In genomic region chr2:25286314-25286713, GRCm38 (mm10) we compare ENCODE assay signal across 14 mouse cellular contexts. TPM values are rescaled to one million over a fixed set of nuclear protein-coding genes. Genes with fewer than 3 reads are reported as not detected.
DNase-seq lines count a peak whose midpoint lies in the region; ATAC-seq and TF ChIP-seq lines count a peak whose summit lies in the region.
"Had no signal": no experiment of that assay in that cellular context is flagged by ENCODE, and none has a peak within 500 bp of the region (broad histone marks: within the 10 kb centered on the region; RNA-seq: fewer than 3 reads in every experiment).

No protein-coding gene starts in this region.

- TF ChIP-seq RAD21 in MEL (IDR thresholded peaks at IDR 0.05; ENCODE audit: low read depth, low read length): no peak

- H3K9me3 ChIP-seq in limb, embryonic 15.5 days: no peaks in the 10 kb centered on the region
- H3K9me3 ChIP-seq in limb, embryonic 10.5 days (replicated peaks): no peaks in the 10 kb centered on the region
- H3K9me3 ChIP-seq in MEL (replicated peaks; ENCODE audit: insufficient read depth, low read length): no peaks in the 10 kb centered on the region
- no peaks in the 10 kb centered on the region for H3K9me3 ChIP-seq in liver, embryonic 14.5 days (ENCODE audit: control insufficient read depth, low read length)
- no peaks in the 10 kb centered on the region for H3K9me3 ChIP-seq in hindbrain, embryonic 13.5 days
- H3K9me3 ChIP-seq: hindbrain, embryonic 12.5 days had no signal

- peak in 1 of 2 experiments; percentile 27; a peak in 1 of 4 replicates for TF ChIP-seq EP300 in MEL (IDR thresholded peaks at IDR 0.05; ENCODE audit: low read depth in 1 of 2, low read length in 2 of 2)
- no peak for TF ChIP-seq EP300 in liver, embryonic 14.5 days (IDR thresholded peaks at IDR 0.05; ENCODE audit: low read depth)

- no peaks in the 10 kb centered on the region for H3K27me3 ChIP-seq in cerebellum, adult 2 months (ENCODE audit: control insufficient read depth, insufficient read depth, low read length)
- peaks cover 46% of the 10 kb centered on the region for H3K27me3 ChIP-seq in limb, embryonic 15.5 days
- peaks cover 55% of the 10 kb centered on the region for H3K27me3 ChIP-seq in limb, embryonic 10.5 days (ENCODE audit: low read depth, poor library complexity, severe bottlenecking)
- no peaks in the 10 kb centered on the region for H3K27me3 ChIP-seq in MEL (ENCODE audit: control insufficient read depth in 1 of 2, insufficient read depth in 2 of 2, low read length in 2 of 2)
- peaks cover 31% of the 10 kb centered on the region for H3K27me3 ChIP-seq in liver, embryonic 14.5 days (ENCODE audit: control insufficient read depth, insufficient read depth, low read length)
- H3K27me3 ChIP-seq in hindbrain, embryonic 13.5 days: peaks cover 47% of the 10 kb centered on the region

- no peak overlapping the region for H3K9ac ChIP-seq in limb, embryonic 15.5 days
- H3K9ac ChIP-seq in MEL (ENCODE audit: control insufficient read depth, low read depth, low read length, poor library complexity, severe bottlenecking): no peak overlapping the region
- no peak overlapping the region for H3K9ac ChIP-seq in liver, embryonic 14.5 days (replicated peaks)
- no peak overlapping the region; the same call in 1 of the 2 replicates for H3K9ac ChIP-seq in hindbrain, embryonic 13.5 days
- H3K9ac ChIP-seq: hindbrain, embryonic 12.5 days had no signal

- no peak overlapping the region for H3K4me3 ChIP-seq in cerebellum, adult 2 months (replicated peaks; ENCODE audit: insufficient read depth, low read depth, low read length)
- no peak overlapping the region for H3K4me3 ChIP-seq in limb, embryonic 15.5 days
- H3K4me3 ChIP-seq in limb, embryonic 10.5 days: no peak overlapping the region
- H3K4me3 ChIP-seq in MEL (ENCODE audit: control insufficient read depth in 1 of 2, insufficient read depth in 1 of 2, low read depth in 2 of 2, low read length in 2 of 2): no peak overlapping the region
- H3K4me3 ChIP-seq in liver, embryonic 14.5 days (ENCODE audit: insufficient read depth in 1 of 2, low read depth in 2 of 2, low read length in 2 of 2): no peak overlapping the region
- H3K4me3 ChIP-seq in hindbrain, embryonic 13.5 days: no peak overlapping the region
- H3K4me3 ChIP-seq: hindbrain, embryonic 12.5 days had no signal

- WGBS in cerebellum, adult 2 months: 69% methylated on average over 1 of the region's 1 CpGs
- WGBS in limb, embryonic 15.5 days: 81% methylated on average over 1 of the region's 1 CpGs
- 92% methylated on average over 1 of the region's 1 CpGs for WGBS in limb, embryonic 10.5 days
- 18% methylated on average over 1 of the region's 1 CpGs for WGBS in liver, embryonic 14.5 days (ENCODE audit: insufficient replicate concordance)
- 97% methylated on average over 1 of the region's 1 CpGs for whole genome bisulfite sequencing in hindbrain, embryonic 13.5 days

- no peak overlapping the region; the same call in 1 of the 2 replicates for H3K4me2 ChIP-seq in limb, embryonic 15.5 days
- no peak overlapping the region for H3K4me2 ChIP-seq in liver, embryonic 14.5 days (ENCODE audit: low read depth)
- no peak overlapping the region for H3K4me2 ChIP-seq in hindbrain, embryonic 13.5 days
- H3K4me2 ChIP-seq: hindbrain, embryonic 12.5 days had no signal

- no peak for ATAC-seq in limb, embryonic 15.5 days (ENCODE audit: insufficient number of reproducible peaks, low FRiP score, low TSS enrichment, low read depth)
- peak; percentile 41; the same call in 1 of the 2 replicates for ATAC-seq in liver, embryonic 14.5 days (ENCODE audit: insufficient read depth)
- ATAC-seq in hindbrain, embryonic 13.5 days (ENCODE audit: low FRiP score): no peak
- ATAC-seq: midbrain, embryonic 16.5 days had no signal

- peak overlapping the region; percentile 10; the same call in 1 of the 2 replicates for H3K27ac ChIP-seq in cerebellum, adult 2 months (ENCODE audit: insufficient read depth, low read length)
- H3K27ac ChIP-seq in limb, embryonic 15.5 days: peak overlapping the region; percentile 67
- H3K27ac ChIP-seq in limb, embryonic 10.5 days: no peak overlapping the region
- H3K27ac ChIP-seq in MEL (ENCODE audit: control insufficient read depth, low read depth, low read length): peak overlapping the region; percentile 50
- no peak overlapping the region for H3K27ac ChIP-seq in liver, embryonic 14.5 days
- no peak overlapping the region for H3K27ac ChIP-seq in hindbrain, embryonic 13.5 days
- H3K27ac ChIP-seq: hindbrain, embryonic 12.5 days had no signal

- H3K79me2 ChIP-seq in MEL (ENCODE audit: control insufficient read depth, insufficient read depth, low read length, poor library complexity): no peaks in the 10 kb centered on the region

- H3K4me1 ChIP-seq in cerebellum, adult 2 months (ENCODE audit: control insufficient read depth, insufficient read depth, low read length): peaks cover 47% of the 10 kb centered on the region
- H3K4me1 ChIP-seq in limb, embryonic 15.5 days: peaks cover 45% of the 10 kb centered on the region
- peaks cover 15% of the 10 kb centered on the region for H3K4me1 ChIP-seq in limb, embryonic 10.5 days
- peaks cover 7 to 35% of the 10 kb centered on the region in 2 experiments for H3K4me1 ChIP-seq in MEL (ENCODE audit: control insufficient read depth in 1 of 2, insufficient read depth in 2 of 2, low read length in 2 of 2)
- peaks cover 0 to 7% of the 10 kb centered on the region in 2 experiments; a peak in 1 of 4 replicates for H3K4me1 ChIP-seq in liver, embryonic 14.5 days (replicated peaks; ENCODE audit: control insufficient read depth in 2 of 2, insufficient read depth in 2 of 2, low read length in 1 of 2)
- H3K4me1 ChIP-seq in hindbrain, embryonic 13.5 days (replicated peaks): peaks cover 28% of the 10 kb centered on the region

- DNase-seq in cerebellum, adult 2 months: peak in 1 of 2 experiments; percentile 32
- DNase-seq in cerebellum, adult 11-12 months: no peak
- no peak for DNase-seq in limb, embryonic 10.5 days (ENCODE audit: low spot score)
- DNase-seq in MEL (ENCODE audit: low read depth, low spot score): peak; percentile 55
- no peak for DNase-seq in liver, embryonic 14.5 days (ENCODE audit: low read depth in 3 of 3, low spot score in 3 of 3)
- no peak for DNase-seq in layer of hippocampus, postnatal 25 days (ENCODE audit: extremely low spot score in 1 of 2, low spot score in 1 of 2)

- TF ChIP-seq CTCF in cerebellum, adult 2 months (IDR thresholded peaks at IDR 0.05; ENCODE audit: borderline replicate concordance, insufficient read depth, low read depth, low read length): no peak
- TF ChIP-seq CTCF in MEL (IDR thresholded peaks at IDR 0.05 in 2 of 3, conservative IDR thresholded peaks at IDR 0.05 in 1 of 3; ENCODE audit: control insufficient read depth in 1 of 3, insufficient read depth in 1 of 3, low read depth in 2 of 3, low read length in 3 of 3, poor library complexity in 1 of 3, severe bottlenecking in 1 of 3): no peak
- TF ChIP-seq CTCF in liver, embryonic 14.5 days (IDR thresholded peaks at IDR 0.05; ENCODE audit: low read depth): no peak

- H3K36me3 ChIP-seq in limb, embryonic 15.5 days: peaks cover 45% of the 10 kb centered on the region
- peaks cover 55% of the 10 kb centered on the region for H3K36me3 ChIP-seq in limb, embryonic 10.5 days
- H3K36me3 ChIP-seq in MEL (ENCODE audit: control insufficient read depth in 1 of 2, insufficient read depth in 2 of 2, low read length in 2 of 2): peaks cover 0 to 11% of the 10 kb centered on the region in 2 experiments; a peak in 2 of 4 replicates
- peaks cover 5% of the 10 kb centered on the region for H3K36me3 ChIP-seq in liver, embryonic 14.5 days (replicated peaks; ENCODE audit: control insufficient read depth, insufficient read depth, low read depth)
- peaks cover 52% of the 10 kb centered on the region for H3K36me3 ChIP-seq in hindbrain, embryonic 13.5 days

- TF ChIP-seq POLR2A in cerebellum, adult 2 months (IDR thresholded peaks at IDR 0.05; ENCODE audit: borderline replicate concordance, insufficient read depth, low read length): 0 out of 2 replicates have a peak, but pooled peaks have one; percentile 2
- no peak for TF ChIP-seq POLR2A in MEL (IDR thresholded peaks at IDR 0.05; ENCODE audit: control insufficient read depth in 1 of 2, insufficient read depth in 1 of 2, low read depth in 1 of 2, low read length in 2 of 2, poor library complexity in 1 of 2)

RNA-seq across cellular contexts. Expression of gene Tmem210, which starts 1.6 kb away (rescaled TPM):
- polyA plus RNA-seq in cerebellum, adult 2 months (2012; rRNA removed): not detected in 2 replicates
- polyA plus RNA-seq in limb, embryonic 15.5 days (2015; fragmentation: Nextera tagmentation; extraction: Ambion mirVana): not detected in 2 replicates
- polyA plus RNA-seq in limb, embryonic 10.5 days (2016; fragmentation: Nextera tagmentation; extraction: Ambion mirVana): not detected in 2 replicates
- not detected in 2 replicates for total RNA-seq in MEL (2012; rRNA removed)
- polyA plus RNA-seq in MEL (2012; ENCODE audit: insufficient read depth in 1 of 2, insufficient read length in 2 of 2, low read depth in 1 of 2, low replicate concordance in 2 of 2, missing spikeins in 1 of 2): not detected
- polyA plus RNA-seq in liver, embryonic 14.5 days (2012; rRNA removed): not detected in 2 replicates
- polyA plus RNA-seq in liver, embryonic 14.5 days (2014; fragmentation: Nextera tagmentation; extraction: Ambion mirVana): not detected in 2 replicates
- total RNA-seq in layer of hippocampus, postnatal 25 days (2021): not detected
- polyA plus RNA-seq in hindbrain, embryonic 13.5 days (2015; fragmentation: Nextera tagmentation; extraction: Ambion mirVana): not detected in 2 replicates
- total RNA-seq: adrenal gland, postnatal 4 days; heart, adult 8-10 months; left cerebral cortex, adult 8-10 months had no signal
- polyA plus RNA-seq: hindbrain, embryonic 12.5 days; midbrain, embryonic 16.5 days; neural tube, embryonic 14.5 days had no signal

RNA-seq across cellular contexts. Expression of gene Lrrc26, which starts 3.4 kb away (rescaled TPM):
- 0.20 and 0.21 TPM in 2 replicates for polyA plus RNA-seq in cerebellum, adult 2 months (2012; rRNA removed)
- 0.61 and 0.92 TPM in 2 replicates for polyA plus RNA-seq in limb, embryonic 15.5 days (2015; fragmentation: Nextera tagmentation; extraction: Ambion mirVana)
- not detected in 2 replicates for polyA plus RNA-seq in limb, embryonic 10.5 days (2016; fragmentation: Nextera tagmentation; extraction: Ambion mirVana)
- not detected in 2 replicates for total RNA-seq in MEL (2012; rRNA removed)
- not detected for polyA plus RNA-seq in MEL (2012; ENCODE audit: insufficient read depth in 1 of 2, insufficient read length in 2 of 2, low read depth in 1 of 2, low replicate concordance in 2 of 2, missing spikeins in 1 of 2)
- polyA plus RNA-seq in liver, embryonic 14.5 days (2012; rRNA removed): not detected in 2 replicates
- polyA plus RNA-seq in liver, embryonic 14.5 days (2014; fragmentation: Nextera tagmentation; extraction: Ambion mirVana): not detected in 2 replicates
- total RNA-seq in layer of hippocampus, postnatal 25 days (2021): not detected
- polyA plus RNA-seq in hindbrain, embryonic 13.5 days (2015; fragmentation: Nextera tagmentation; extraction: Ambion mirVana): 0.22 TPM in 1 of 2 replicates, not detected in the other
- total RNA-seq: adrenal gland, postnatal 4 days; heart, adult 8-10 months; left cerebral cortex, adult 8-10 months had no signal
- polyA plus RNA-seq: hindbrain, embryonic 12.5 days; midbrain, embryonic 16.5 days; neural tube, embryonic 14.5 days had no signal

RNA-seq across cellular contexts. Expression of gene Anapc2, which starts 14.0 kb away (rescaled TPM):
- 103 TPM in 2 replicates for polyA plus RNA-seq in cerebellum, adult 2 months (2012; rRNA removed)
- 136 and 140 TPM in 2 replicates for polyA plus RNA-seq in limb, embryonic 15.5 days (2015; fragmentation: Nextera tagmentation; extraction: Ambion mirVana)
- 138 and 153 TPM in 2 replicates for polyA plus RNA-seq in limb, embryonic 10.5 days (2016; fragmentation: Nextera tagmentation; extraction: Ambion mirVana)
- total RNA-seq in MEL (2012; rRNA removed): 9.8 and 10.3 TPM in 2 replicates
- 10 to 100 TPM in 1 of 2 experiments, not detected in 1; 67.0 TPM for polyA plus RNA-seq in MEL (2012; ENCODE audit: insufficient read depth in 1 of 2, insufficient read length in 2 of 2, low read depth in 1 of 2, low replicate concordance in 2 of 2, missing spikeins in 1 of 2)
- 20.5 and 23.8 TPM in 2 replicates for polyA plus RNA-seq in liver, embryonic 14.5 days (2012; rRNA removed)
- polyA plus RNA-seq in liver, embryonic 14.5 days (2014; fragmentation: Nextera tagmentation; extraction: Ambion mirVana): 30.2 TPM in 2 replicates
- total RNA-seq in layer of hippocampus, postnatal 25 days (2021): 10 to 100 TPM; 85.1 to 86.5 TPM
- 143 TPM in 2 replicates for polyA plus RNA-seq in hindbrain, embryonic 13.5 days (2015; fragmentation: Nextera tagmentation; extraction: Ambion mirVana)

RNA-seq across cellular contexts. Expression of gene Ssna1, which starts 14.1 kb away (rescaled TPM):
- polyA plus RNA-seq in cerebellum, adult 2 months (2012; rRNA removed): 74.5 and 75.9 TPM in 2 replicates
- polyA plus RNA-seq in limb, embryonic 15.5 days (2015; fragmentation: Nextera tagmentation; extraction: Ambion mirVana): 241 and 244 TPM in 2 replicates
- polyA plus RNA-seq in limb, embryonic 10.5 days (2016; fragmentation: Nextera tagmentation; extraction: Ambion mirVana): 235 and 243 TPM in 2 replicates
- 194 and 226 TPM in 2 replicates for total RNA-seq in MEL (2012; rRNA removed)
- polyA plus RNA-seq in MEL (2012; ENCODE audit: insufficient read depth in 1 of 2, insufficient read length in 2 of 2, low read depth in 1 of 2, low replicate concordance in 2 of 2, missing spikeins in 1 of 2): 100 to 1,000 TPM in 1 of 2 experiments, not detected in 1; 158 TPM
- polyA plus RNA-seq in liver, embryonic 14.5 days (2012; rRNA removed): 65.8 and 76.0 TPM in 2 replicates
- 145 and 155 TPM in 2 replicates for polyA plus RNA-seq in liver, embryonic 14.5 days (2014; fragmentation: Nextera tagmentation; extraction: Ambion mirVana)
- total RNA-seq in layer of hippocampus, postnatal 25 days (2021): 10 to 100 TPM; 69.2 to 71.6 TPM
- polyA plus RNA-seq in hindbrain, embryonic 13.5 days (2015; fragmentation: Nextera tagmentation; extraction: Ambion mirVana): 189 and 199 TPM in 2 replicates

RNA-seq across cellular contexts. Expression of gene Tprn, which starts 23.9 kb away (rescaled TPM):
- polyA plus RNA-seq in cerebellum, adult 2 months (2012; rRNA removed): 91.0 and 96.9 TPM in 2 replicates
- polyA plus RNA-seq in limb, embryonic 15.5 days (2015; fragmentation: Nextera tagmentation; extraction: Ambion mirVana): 8.5 and 8.6 TPM in 2 replicates
- 8.7 and 9.7 TPM in 2 replicates for polyA plus RNA-seq in limb, embryonic 10.5 days (2016; fragmentation: Nextera tagmentation; extraction: Ambion mirVana)
- 26.1 and 32.9 TPM in 2 replicates for total RNA-seq in MEL (2012; rRNA removed)
- 10 to 100 TPM in 1 of 2 experiments, not detected in 1; 50.8 TPM for polyA plus RNA-seq in MEL (2012; ENCODE audit: insufficient read depth in 1 of 2, insufficient read length in 2 of 2, low read depth in 1 of 2, low replicate concordance in 2 of 2, missing spikeins in 1 of 2)
- 1.6 and 2.6 TPM in 2 replicates for polyA plus RNA-seq in liver, embryonic 14.5 days (2012; rRNA removed)
- polyA plus RNA-seq in liver, embryonic 14.5 days (2014; fragmentation: Nextera tagmentation; extraction: Ambion mirVana): 2.4 and 3.2 TPM in 2 replicates
- total RNA-seq in layer of hippocampus, postnatal 25 days (2021): 10 to 100 TPM; 27.0 to 29.4 TPM
- polyA plus RNA-seq in hindbrain, embryonic 13.5 days (2015; fragmentation: Nextera tagmentation; extraction: Ambion mirVana): 16.2 and 17.6 TPM in 2 replicates

Comparison
In these comparisons a context has a peak if more than half of its experiments do, and no peak if none do; other contexts are left out.
1. H3K27ac ChIP-seq: peak in cerebellum, adult 2 months (single experiment), limb, embryonic 15.5 days (single experiment) and MEL (single experiment); none in limb, embryonic 10.5 days (single experiment), liver, embryonic 14.5 days (single experiment) and hindbrain, embryonic 13.5 days (single experiment).